Mouse (Mus musculus): Measurements from ENCODE around the gene Olfr692. TPM values are rescaled to one million over a fixed set of nuclear protein-coding genes. Genes with fewer than 3 reads are reported as not detected.

Olfr692 gene
- total RNA-seq, 2 experiments from 2014 or later, result not detected

DNA sequence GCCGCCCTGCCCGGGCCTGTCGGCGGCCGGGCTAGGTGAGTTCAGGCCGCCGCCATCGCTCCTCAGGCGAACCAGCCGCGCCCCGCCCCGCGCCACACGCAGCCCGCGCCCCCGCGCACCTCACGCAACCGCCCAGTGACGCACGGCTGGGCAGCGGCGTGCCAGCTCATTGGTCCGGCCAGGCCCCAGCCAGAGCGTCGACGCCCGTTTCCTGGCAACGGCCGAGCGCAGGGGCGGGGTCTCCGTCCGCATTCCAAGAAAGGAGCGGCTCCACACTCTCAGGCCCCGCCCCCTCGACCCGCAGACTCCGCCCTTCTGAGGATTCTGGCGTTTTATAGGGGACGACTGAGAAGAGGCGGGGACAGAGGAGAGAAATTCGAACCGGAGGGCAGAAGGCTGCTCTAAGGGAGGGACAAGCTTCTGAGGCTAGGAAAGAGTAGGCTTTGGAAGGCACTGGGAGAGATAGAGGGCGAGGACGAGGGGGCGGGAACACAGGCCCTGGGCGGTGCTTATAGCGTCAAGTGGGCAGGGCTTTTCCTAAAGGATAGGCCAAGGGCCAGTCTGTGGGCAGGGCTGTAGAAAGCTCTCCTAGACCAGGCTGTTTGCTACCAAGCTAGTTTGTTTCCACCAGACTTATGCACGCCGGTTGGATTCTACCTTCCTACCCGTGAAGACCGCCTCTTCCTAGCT, 32.0 kb downstream of the Olfr692 start, which contains the start of gene Fam160a2:
Gene Fam160a2, minus strand, starts transcription at position 120 of the 690 bp plus-strand sequence.
- peak; percentile 100 for DNase-seq
- intact Hi-C loops (cut with DNase I), result loop anchor here (10.0 kb wide), 2 partner anchors 225 to 415 kb away; partner anchors contain the start of gene Mrpl17

DNA sequence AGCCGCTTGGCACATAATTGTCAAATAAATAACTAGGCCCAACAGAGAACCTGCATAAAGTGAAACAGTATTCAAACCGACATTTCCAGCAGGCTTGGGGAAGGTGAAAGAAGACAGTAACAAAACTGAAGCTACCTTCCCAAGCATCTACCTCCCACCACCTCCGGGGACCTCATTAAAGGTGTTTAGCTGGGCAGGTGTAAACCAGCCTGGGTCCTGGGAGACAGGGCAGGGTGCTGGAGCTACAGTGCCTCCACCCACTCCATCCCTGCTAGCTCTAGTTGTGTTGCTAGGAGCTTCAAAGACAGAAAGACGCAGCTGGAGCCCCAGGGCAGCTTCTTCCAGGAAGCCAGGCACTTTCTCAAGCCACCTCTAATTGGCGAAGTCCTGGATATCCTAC, 36.2 kb downstream of the Olfr692 start, which contains the start of gene Cnga4:
Gene Cnga4, plus strand, starts transcription at position 301 of the 400 bp plus-strand sequence.
- intact Hi-C loops (cut with DNase I), result loop anchor here (10.0 kb wide), 1 partner anchor 221 kb away; no protein-coding TSS in a partner anchor

GRCm38 (mm10) chr7:105406322-105406721, 38.3 kb downstream of the Olfr692 start:
- intact Hi-C loops (cut with DNase I), result loop anchor here (10.0 kb wide), 1 partner anchor 218 kb away; no protein-coding TSS in a partner anchor
- no peak for DNase-seq

More for the DNA sequence above, 36.2 kb downstream of the Olfr692 start, which contains the start of gene Cnga4:
- no peak for DNase-seq

GRCm38 (mm10) chr7:105411874-105412632, 44.0 kb downstream of the Olfr692 start:
- peak; percentile 78 to 89 for DNase-seq
- intact Hi-C loops (cut with DNase I), result loop anchor here (1.0 to 2.0 kb wide), 3 partner anchors 65 to 239 kb away; no protein-coding TSS in a partner anchor

- no peak for DNase-seq
- intact Hi-C loops (cut with DNase I), result no loop called here
Measured at GRCm38 (mm10) chr7:105414385-105414784, 46.4 kb downstream of the Olfr692 start.

DNA sequence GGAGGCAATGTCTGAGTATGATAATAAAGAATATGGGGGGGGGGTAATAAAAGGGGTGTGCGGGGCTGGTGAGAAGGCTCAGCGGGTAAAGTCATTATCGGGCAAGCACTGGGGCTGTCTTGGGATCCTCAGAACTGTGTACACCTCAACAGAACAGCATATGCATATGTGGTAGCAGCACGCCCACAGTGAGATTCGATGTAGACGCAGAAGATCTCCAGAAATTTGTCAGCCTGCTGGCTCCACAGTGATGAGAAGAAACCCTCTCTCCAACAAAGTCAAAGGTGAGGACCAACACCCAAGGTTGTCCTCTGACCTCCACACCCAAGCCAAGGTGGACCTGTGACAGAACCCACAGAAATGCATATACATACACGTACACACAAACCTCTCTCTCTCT, 48.5 kb downstream of the Olfr692 start:
- intact Hi-C loops (cut with DNase I), result no loop called here
- no peak for DNase-seq

GRCm38 (mm10) chr7:105418106-105418505, 50.1 kb downstream of the Olfr692 start:
- DNase-seq, result no peak
- intact Hi-C loops (cut with DNase I), result no loop called here

Other genes with a start within 250 kb of the Olfr692 start
- not detected for gene Olfr683, start 221.2 kb upstream of the Olfr692 start, total RNA-seq (2021)
- not detected for gene Olfr684, start 204.6 kb upstream of the Olfr692 start, total RNA-seq (2021)
- gene Olfr685, start 182.2 kb upstream of the Olfr692 start, total RNA-seq (2021), result not detected
- not detected for gene Olfr686, start 160.7 kb upstream of the Olfr692 start, total RNA-seq (2021)
- not detected for gene Olfr688, start 80.1 kb upstream of the Olfr692 start, total RNA-seq (2021)
- gene Olfr689, start 57.1 kb upstream of the Olfr692 start, total RNA-seq (2021), result not detected
- gene Olfr690, start 34.1 kb upstream of the Olfr692 start, total RNA-seq (2021), result not detected
- under 1 TPM in 1 of 2 experiments, not detected in 1; 0.17 TPM for gene Olfr691, start 26.0 kb upstream of the Olfr692 start, total RNA-seq (2021)
- not detected for gene Gm5901, start 6.8 kb downstream of the Olfr692 start, total RNA-seq (2021)
- gene Fam160a2, start 31.8 kb downstream of the Olfr692 start, total RNA-seq (2021), result 10 to 100 TPM; 25.8 to 26.1 TPM
- not detected for gene Cnga4, start 36.3 kb downstream of the Olfr692 start, total RNA-seq (2021)
- gene Cckbr, start 57.5 kb downstream of the Olfr692 start, total RNA-seq (2021), result not detected
- 10 to 100 TPM; 45.4 to 46.2 TPM for gene Cavin3, start 114.1 kb downstream of the Olfr692 start, total RNA-seq (2021)
- gene Smpd1, start 186.1 kb downstream of the Olfr692 start, total RNA-seq (2021), result 100 to 1,000 TPM; 120 to 137 TPM
- 10 to 100 TPM; 67.0 to 76.3 TPM for gene Apbb1, start 213.4 kb downstream of the Olfr692 start, total RNA-seq (2021)
- under 1 TPM; 0.17 to 0.34 TPM for gene Hpx, start 231.9 kb downstream of the Olfr692 start, total RNA-seq (2021)

All from heart, postnatal 10 days (tissue).